Mouse (Mus musculus) right cerebral cortex, postnatal 10 days (tissue): ENCODE measurements at regions not wholly inside any gene's neighbourhood (a gene's known extent, or its start where the extent isn't known, plus 50 kb on each side); places are given as distances from the start of the nearest gene placed in this dataset.

Experiments
- DNase-seq, 2 experiments: peaks; one replicate each; pipeline ENCODE4 v3.0.0; 2021; ENCODE audit warnings: low spot score in 2 of 2

GRCm38 (mm10) chr6:52368734-52369412 lies 55.6 kb downstream of the Evx1 start:
- DNase-seq, result no peak

- no peak for DNase-seq
These were observed 57.6 kb downstream of the Evx1 start for GRCm38 (mm10) chr6:52370806-52371360.

- no peak for DNase-seq
These were observed 65.8 kb downstream of the Evx1 start for GRCm38 (mm10) chr6:52379146-52379545.

GRCm38 (mm10) chr6:52379588-52379987 lies 66.3 kb downstream of the Evx1 start:
- DNase-seq, result no peak

GRCm38 (mm10) chr6:52385044-52385443 lies 71.7 kb downstream of the Evx1 start:
- no peak for DNase-seq

GRCm38 (mm10) chr6:52401404-52401803 lies 88.1 kb downstream of the Evx1 start:
- no peak for DNase-seq

GRCm38 (mm10) chr6:52409991-52410390 lies 96.7 kb downstream of the Evx1 start:
- DNase-seq, result no peak

GRCm38 (mm10) chr6:52410711-52411110 lies 97.4 kb downstream of the Evx1 start:
- no peak for DNase-seq

- no peak for DNase-seq
These were observed 98.0 kb downstream of the Evx1 start for GRCm38 (mm10) chr6:52411302-52411701.

- no peak for DNase-seq
These were observed 100.3 kb downstream of the Evx1 start for GRCm38 (mm10) chr6:52413639-52414038.

GRCm38 (mm10) chr6:52415341-52415946 lies 102.1 kb downstream of the Evx1 start:
- no peak for DNase-seq

- no peak for DNase-seq
These were observed 103.2 kb downstream of the Evx1 start for GRCm38 (mm10) chr6:52416491-52416890.

GRCm38 (mm10) chr6:52417439-52418124 lies 104.3 kb downstream of the Evx1 start:
- peak; percentile 67 to 73 for DNase-seq

- no peak for DNase-seq
These were observed 105.3 kb downstream of the Evx1 start for GRCm38 (mm10) chr6:52418451-52419170.

- no peak for DNase-seq
These were observed 107.1 kb downstream of the Evx1 start for GRCm38 (mm10) chr6:52420276-52420970.

- no peak for DNase-seq
These were observed 108.5 kb downstream of the Evx1 start for GRCm38 (mm10) chr6:52421771-52422170.

GRCm38 (mm10) chr6:52422686-52423085 lies 109.4 kb downstream of the Evx1 start:
- DNase-seq, result no peak

- DNase-seq, result no peak
These were observed 110.3 kb downstream of the Evx1 start for GRCm38 (mm10) chr6:52423581-52424107.

GRCm38 (mm10) chr6:52424440-52424839 lies 111.1 kb downstream of the Evx1 start:
- no peak for DNase-seq

GRCm38 (mm10) chr6:52425082-52425481 lies 111.8 kb downstream of the Evx1 start:
- no peak for DNase-seq
